Mouse (Mus musculus): ENCODE measurements around the gene Smim1.

GRCm38 (mm10) chr4:154045837-154046236 is 19.8 kb upstream of the Smim1 start:
- TF ChIP-seq POLR2A (IDR thresholded peaks at IDR 0.05; ENCODE audit: extremely low read depth, insufficient read depth, low read length) (no peak), CTCF (IDR thresholded peaks at IDR 0.05; ENCODE audit: low read depth, low read length) (peak; percentile 12; the same call in 1 of the 2 replicates)

Measured in liver, adult 2 months (tissue).